Mouse (Mus musculus) forebrain, postnatal 0 days (tissue): ENCODE measurements around the gene Ceacam19. TPM values are rescaled to one million over a fixed set of nuclear protein-coding genes. Genes with fewer than 3 reads are reported as not detected.

Experiments
- ATAC-seq: fragments of 200-750 bp; cut with Nextera tagmentation; 2 replicates; pipeline ENCODE4 v1.8.0; 2017; ENCODE audit warnings: mild to moderate bottlenecking, moderate library complexity
- DNase-seq: peaks from one replicate; pipeline ENCODE4 v3.0.0-alpha.2; 2015
- H3K27ac ChIP-seq: fragments of 300-500 bp; sonication (generic); 2 replicates; pipeline ENCODE4 v1.5.1; 2014; ENCODE audit warnings: low read depth, mild to moderate bottlenecking, antibody characterized with exemption, low read length, moderate library complexity, mixed read lengths
- H3K27me3 ChIP-seq: fragments of 300-500 bp; sonication (generic); 2 replicates; pipeline ENCODE4 v1.6.1; 2014; ENCODE audit warnings: mild to moderate bottlenecking, low read length, mixed read lengths; ENCODE audit not compliant: insufficient read depth
- H3K36me3 ChIP-seq: fragments of 300-500 bp; sonication (generic); 2 replicates; pipeline ENCODE4 v1.6.1; 2014; ENCODE audit warnings: mild to moderate bottlenecking, moderate library complexity; ENCODE audit not compliant: insufficient read depth
- H3K4me1 ChIP-seq: fragments of 300-500 bp; sonication (generic); 2 replicates; pipeline ENCODE4 v1.6.1; 2014; ENCODE audit warnings: antibody characterized with exemption; ENCODE audit not compliant: insufficient read depth
- H3K4me2 ChIP-seq: fragments of 300-500 bp; sonication (generic); 2 replicates; pipeline ENCODE4 v1.6.1; 2014; ENCODE audit warnings: low read depth, mild to moderate bottlenecking, moderate library complexity
- H3K4me3 ChIP-seq: fragments of 300-500 bp; sonication (generic); 2 replicates; pipeline ENCODE4 v1.5.1; 2014; ENCODE audit warnings: low read depth, low read length, mixed read lengths
- H3K9ac ChIP-seq: fragments of 300-500 bp; sonication (generic); 2 replicates; pipeline ENCODE4 v1.6.1; 2014; ENCODE audit warnings: mild to moderate bottlenecking
- H3K9me3 ChIP-seq: fragments of 300-500 bp; sonication (generic); 2 replicates; pipeline ENCODE4 v1.6.1; 2016; ENCODE audit warnings: low read length
- CTCF ChIP-seq: sonication (generic); IDR thresholded peaks from 2 replicates; pipeline ENCODE4 v1.5.1; 2016; ENCODE audit warnings: antibody characterized with exemption, control low read depth, low read depth
- WGBS: fragments of 180-500 bp; shearing (Covaris S2); extraction: QIAGEN DNeasy Blood & Tissue Kit; methylation state at CpG from one replicate; pipeline ENCODE4 v1.1.7; 2014; 5-methylcytosine and 5-hydroxymethylcytosine counted together
- polyA plus RNA-seq: library from polyadenylated mRNA; unstranded; fragments of >200 nt; fragmentation: Nextera tagmentation; extraction: Ambion mirVana; gene quantifications from 2 replicates; pipeline ENCODE4 v1.2.1, GENCODE M21; 2015
- total RNA-seq: library from RNA; depleted of rRNA; stranded (reverse); fragments of >200 nt; gene quantifications from 2 replicates; pipeline ENCODE4 v1.2.3, GENCODE M21; 2014

Ceacam19 gene
- total and polyA plus RNA-seq, 2 experiments from 2014 or later, result not detected

- no peaks in the 10 kb centered on the region for H3K27me3 ChIP-seq
- H3K36me3 ChIP-seq, result no peaks in the 10 kb centered on the region
- no peak overlapping the region for H3K27ac ChIP-seq
- no peak for TF ChIP-seq CTCF
- ATAC-seq (no peak), DNase-seq (no peak)
- WGBS, result 70% methylated on average over 5 of the region's 5 CpGs
- no peak overlapping the region for H3K4me2 ChIP-seq
- H3K4me1 ChIP-seq, result no peaks in the 10 kb centered on the region
- no peak overlapping the region for H3K4me3 ChIP-seq
- no peaks in the 10 kb centered on the region for H3K9me3 ChIP-seq
- no peak overlapping the region for H3K9ac ChIP-seq
These were observed 40.7 kb upstream of the Ceacam19 start for GRCm38 (mm10) chr7:19928486-19928885.

DNA sequence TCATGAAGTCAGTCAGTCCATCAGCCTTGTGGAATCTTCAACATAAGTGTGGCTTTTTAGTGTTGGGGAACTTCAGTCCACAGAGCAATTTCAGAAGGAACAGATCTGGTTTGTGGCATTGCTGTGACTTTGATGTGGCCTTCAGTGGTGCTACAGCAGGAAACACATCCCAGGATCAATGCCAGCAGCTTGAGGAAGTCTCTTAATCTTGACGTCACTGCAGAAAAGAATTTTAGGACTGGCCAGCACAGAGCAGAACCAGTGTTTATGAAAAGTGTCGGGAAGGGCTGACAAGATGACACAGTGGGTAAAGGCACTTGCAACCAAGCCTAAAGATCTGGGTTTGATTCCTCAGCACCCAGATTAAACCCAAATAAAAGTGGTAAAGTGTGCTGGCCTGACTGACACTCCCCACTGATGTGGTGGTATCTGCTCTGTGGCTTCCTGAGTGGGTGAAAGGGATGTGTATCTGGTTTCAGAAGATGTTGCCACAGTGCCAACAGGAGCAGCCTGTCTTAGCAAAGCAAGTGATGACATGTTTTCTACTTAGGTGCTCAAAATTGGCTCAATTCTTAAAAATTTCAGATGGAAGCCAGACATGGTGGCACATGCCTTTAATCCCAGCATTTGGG, 39.2 kb upstream of the Ceacam19 start:
- WGBS, result 81% methylated on average over 2 of the region's 2 CpGs
- ATAC-seq, result no peak
- Histone ChIP-seq H3K9me3 (no peaks in the 10 kb centered on the region), H3K4me2 (no peak overlapping the region), H3K27me3 (no peaks in the 10 kb centered on the region), H3K4me3 (no peak overlapping the region), H3K27ac (no peak overlapping the region), H3K4me1 (no peaks in the 10 kb centered on the region), H3K9ac (no peak overlapping the region), H3K36me3 (no peaks in the 10 kb centered on the region)
- no peak for TF ChIP-seq CTCF
- DNase-seq, result no peak

GRCm38 (mm10) chr7:19925376-19925775, 37.6 kb upstream of the Ceacam19 start:
- no peak overlapping the region for H3K9ac ChIP-seq
- H3K27ac ChIP-seq, result no peak overlapping the region
- H3K9me3 ChIP-seq, result no peaks in the 10 kb centered on the region
- H3K4me3 ChIP-seq, result no peak overlapping the region
- ATAC-seq (no peak), DNase-seq (no peak)
- TF ChIP-seq CTCF, result no peak
- no peaks in the 10 kb centered on the region for H3K36me3 ChIP-seq
- no peaks in the 10 kb centered on the region for H3K4me1 ChIP-seq
- H3K4me2 ChIP-seq, result no peak overlapping the region
- WGBS, result 39% methylated on average over 1 of the region's 1 CpGs
- H3K27me3 ChIP-seq, result no peaks in the 10 kb centered on the region

GRCm38 (mm10) chr7:19923797-19924196, 36.0 kb upstream of the Ceacam19 start:
- ATAC-seq (no peak), DNase-seq (no peak)
- H3K36me3 ChIP-seq, result no peaks in the 10 kb centered on the region
- H3K9ac ChIP-seq, result no peak overlapping the region
- 9% methylated on average over 13 of the region's 15 CpGs for WGBS
- H3K27me3 ChIP-seq, result no peaks in the 10 kb centered on the region
- H3K27ac ChIP-seq, result no peak overlapping the region
- TF ChIP-seq CTCF, result no peak
- H3K4me1 ChIP-seq, result no peaks in the 10 kb centered on the region
- no peaks in the 10 kb centered on the region for H3K9me3 ChIP-seq
- H3K4me3 ChIP-seq, result no peak overlapping the region
- H3K4me2 ChIP-seq, result no peak overlapping the region

- no peak for TF ChIP-seq CTCF
- DNase-seq, result no peak
- no peaks in the 10 kb centered on the region for H3K9me3 ChIP-seq
- H3K4me1 ChIP-seq, result no peaks in the 10 kb centered on the region
- no peak overlapping the region for H3K4me2 ChIP-seq
- peaks cover 2% of the 10 kb centered on the region; the same call in 1 of the 2 replicates for H3K36me3 ChIP-seq
- no peak overlapping the region for H3K9ac ChIP-seq
- no peak for ATAC-seq
- no peak overlapping the region for H3K4me3 ChIP-seq
- H3K27ac ChIP-seq, result no peak overlapping the region
- 35% methylated on average over 2 of the region's 2 CpGs for WGBS
- H3K27me3 ChIP-seq, result no peaks in the 10 kb centered on the region
These were observed 35.6 kb upstream of the Ceacam19 start for GRCm38 (mm10) chr7:19923354-19923753.

GRCm38 (mm10) chr7:19920506-19921261, 32.9 kb upstream of the Ceacam19 start, which contains the start of gene Pvr:
TSS of gene Pvr (minus strand) at chr7:19921160.
- Histone ChIP-seq H3K9ac (peak within 1 kb of the TSS; percentile 88), H3K27ac (peak within 1 kb of the TSS; percentile 94), H3K4me1 (no peaks in the 10 kb centered on the region), H3K4me3 (peak within 1 kb of the TSS; percentile 80), H3K9me3 (no peaks in the 10 kb centered on the region), H3K36me3 (peaks cover 6% of the 10 kb centered on the region; the same call in 1 of the 2 replicates), H3K4me2 (peak within 1 kb of the TSS; percentile 65), H3K27me3 (no peaks in the 10 kb centered on the region)
- peak; percentile 45 for TF ChIP-seq CTCF
- DNase-seq, result peak; percentile 88
- WGBS, result 1% methylated on average over 57 of the region's 60 CpGs
- peak; percentile 91 for ATAC-seq

DNA sequence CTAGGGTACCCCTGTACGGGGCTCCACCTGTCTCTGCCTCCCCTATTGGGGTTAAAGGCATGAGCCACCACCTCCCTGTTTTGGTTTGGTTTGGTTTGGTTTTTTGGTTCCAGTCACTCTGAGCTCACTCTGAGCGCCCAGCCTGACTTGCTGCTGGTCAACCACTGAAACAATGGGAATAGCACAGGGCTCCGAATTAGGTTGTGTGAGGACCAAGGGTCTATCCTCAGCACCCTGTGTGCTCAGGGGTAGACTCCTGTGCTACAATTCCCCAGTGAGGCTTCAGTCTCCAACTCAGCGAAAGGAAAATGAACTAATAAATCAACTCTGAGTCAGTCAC, 32.4 kb upstream of the Ceacam19 start:
- Histone ChIP-seq H3K4me1 (no peaks in the 10 kb centered on the region), H3K9ac (peak overlapping the region; percentile 88; the same call in 1 of the 2 replicates), H3K4me3 (peak overlapping the region; percentile 80), H3K27me3 (no peaks in the 10 kb centered on the region), H3K4me2 (peak overlapping the region; percentile 65), H3K27ac (peak overlapping the region; percentile 94; the same call in 1 of the 2 replicates), H3K36me3 (peaks cover 6% of the 10 kb centered on the region; the same call in 1 of the 2 replicates), H3K9me3 (no peaks in the 10 kb centered on the region)
- ATAC-seq, result peak; percentile 14; the same call in 1 of the 2 replicates
- WGBS, result 31% methylated on average over 4 of the region's 4 CpGs
- no peak for DNase-seq
- no peak for TF ChIP-seq CTCF
